Mouse (Mus musculus): ENCODE data around the gene Nr1h4. TPM values are rescaled to one million over a fixed set of nuclear protein-coding genes. Genes with fewer than 3 reads are reported as not detected.

Gene Nr1h4
- polyA plus RNA-seq, 1 experiment, result 0.05 TPM

DNA sequence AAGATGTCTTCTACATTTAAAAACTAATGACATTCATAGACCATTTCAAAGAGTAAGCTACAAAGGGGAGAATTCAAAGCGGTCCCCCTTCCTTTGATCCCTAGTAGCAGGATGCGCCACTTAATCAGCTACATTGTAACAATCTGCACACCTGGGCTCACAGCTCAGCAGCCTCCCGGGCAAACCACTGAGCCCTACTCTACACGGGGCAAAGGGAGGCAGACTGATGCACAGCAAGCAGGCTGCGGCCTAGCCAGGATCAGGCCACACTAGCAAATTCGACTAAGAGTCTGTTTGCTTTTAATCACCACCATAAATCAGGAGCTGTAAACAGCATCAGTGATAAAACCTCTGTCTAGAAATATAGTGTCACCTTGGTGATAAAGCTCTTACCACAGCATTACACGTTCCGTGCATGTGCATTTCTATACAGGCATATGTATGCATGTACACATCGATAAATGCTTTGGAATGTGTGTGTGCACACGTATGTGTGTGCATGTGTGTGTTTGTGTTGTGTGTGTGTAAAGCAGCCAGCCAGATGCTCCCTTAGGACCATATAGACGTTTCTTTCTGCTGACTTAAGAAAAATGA lies 108.5 kb downstream of the Nr1h4 start:
- H3K79me3 ChIP-seq (ENCODE audit: low read depth), result no peaks in the 10 kb centered on the region
- no peak for TF ChIP-seq MAX (IDR thresholded peaks at IDR 0.05)
- no peak for TF ChIP-seq USF1 (IDR thresholded peaks at IDR 0.05; ENCODE audit: low read depth)
- TF ChIP-seq CEBPB (IDR thresholded peaks at IDR 0.05; ENCODE audit: low read depth), result no peak
- no peak overlapping the region for H3ac ChIP-seq (ENCODE audit: control insufficient read depth, insufficient read length, low read depth)
- H3K4me3 ChIP-seq (ENCODE audit: insufficient read depth, poor library complexity, severe bottlenecking), result no peak overlapping the region
- peaks cover 73% of the 10 kb centered on the region for H3K36me3 ChIP-seq (ENCODE audit: control insufficient read depth, insufficient read depth)
- no peaks in the 10 kb centered on the region for H3K79me2 ChIP-seq (ENCODE audit: control insufficient read depth, insufficient read depth)
- no peaks in the 10 kb centered on the region for H3K27me3 ChIP-seq (ENCODE audit: control insufficient read depth, insufficient read depth, insufficient read length)

DNA sequence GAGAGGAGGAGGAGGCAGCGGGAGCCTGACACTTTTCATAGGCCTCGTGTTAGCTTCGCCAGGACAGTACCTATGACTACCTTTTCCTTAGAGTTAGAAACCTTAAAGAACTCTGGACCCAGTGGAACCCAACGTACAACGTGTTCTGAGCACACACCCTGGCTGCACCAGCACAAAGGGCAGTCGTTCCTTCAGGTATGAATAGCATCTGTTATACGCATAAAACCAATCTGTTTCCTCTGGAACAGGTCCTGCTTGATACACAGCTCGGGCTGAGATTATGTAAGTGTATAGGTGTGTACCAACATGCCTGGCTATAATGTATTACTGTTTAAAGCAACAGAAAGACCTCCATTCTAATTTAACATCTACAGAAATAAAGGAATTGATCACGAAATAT lies 109.2 kb downstream of the Nr1h4 start:
- Histone ChIP-seq H3K79me3 (ENCODE audit: low read depth) (no peaks in the 10 kb centered on the region), H3K36me3 (ENCODE audit: control insufficient read depth, insufficient read depth) (peaks cover 76% of the 10 kb centered on the region), H3K4me3 (ENCODE audit: insufficient read depth, poor library complexity, severe bottlenecking) (no peak overlapping the region), H3K79me2 (ENCODE audit: control insufficient read depth, insufficient read depth) (no peaks in the 10 kb centered on the region), H3K27me3 (ENCODE audit: control insufficient read depth, insufficient read depth, insufficient read length) (no peaks in the 10 kb centered on the region), H3ac (ENCODE audit: control insufficient read depth, insufficient read length, low read depth) (no peak overlapping the region)
- no peak for TF ChIP-seq CTCF (IDR thresholded peaks at IDR 0.05; ENCODE audit: control insufficient read depth, insufficient read depth, insufficient read length)
- TF ChIP-seq MYOD1 (IDR thresholded peaks at IDR 0.05; ENCODE audit: control insufficient read depth, insufficient read length, low read depth), result no peak
- TF ChIP-seq MYOG (IDR thresholded peaks at IDR 0.05; ENCODE audit: control insufficient read depth, extremely low read depth, insufficient read length), result no peak
- no peak for TF ChIP-seq USF1 (IDR thresholded peaks at IDR 0.05; ENCODE audit: low read depth)
- TF ChIP-seq MAX (IDR thresholded peaks at IDR 0.05), result no peak
- TF ChIP-seq FOSL1 (IDR thresholded peaks at IDR 0.05; ENCODE audit: insufficient read depth, low read length, poor library complexity, severe bottlenecking), result no peak
- TF ChIP-seq CEBPB (IDR thresholded peaks at IDR 0.05; ENCODE audit: low read depth), result no peak

DNA sequence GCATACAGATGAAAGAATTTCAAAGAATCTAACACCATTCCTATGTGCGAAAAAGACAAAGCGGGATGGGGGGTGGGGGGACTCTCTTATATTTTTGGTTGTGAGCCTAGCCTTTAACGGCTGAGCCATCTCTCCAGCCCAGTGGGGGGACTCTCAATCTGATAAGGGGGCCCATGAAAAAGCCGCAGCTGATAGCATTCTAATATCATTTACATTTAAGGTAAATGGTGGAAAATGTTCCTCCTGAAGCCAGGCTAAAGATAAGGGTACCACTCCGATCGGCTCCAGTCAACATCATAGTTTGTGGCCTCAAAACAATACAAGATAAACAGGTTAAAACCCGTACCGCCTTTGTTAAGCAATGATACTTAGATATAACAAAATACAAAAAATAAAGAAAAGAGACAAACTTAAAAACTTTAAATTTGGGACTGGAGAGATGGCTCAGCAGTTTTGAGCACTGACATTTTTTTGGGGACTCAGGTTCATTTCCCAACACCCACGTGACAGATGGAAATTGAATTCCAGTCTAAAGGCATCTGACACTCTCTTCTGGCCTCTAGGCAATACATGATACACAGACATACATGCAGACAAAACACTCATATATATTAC lies 110.1 kb downstream of the Nr1h4 start:
- TF ChIP-seq CTCF (IDR thresholded peaks at IDR 0.05; ENCODE audit: control insufficient read depth, insufficient read depth, insufficient read length), result no peak
- TF ChIP-seq USF1 (IDR thresholded peaks at IDR 0.05; ENCODE audit: low read depth), result no peak
- no peak for TF ChIP-seq MYOG (IDR thresholded peaks at IDR 0.05; ENCODE audit: control insufficient read depth, extremely low read depth, insufficient read length)
- TF ChIP-seq CEBPB (IDR thresholded peaks at IDR 0.05; ENCODE audit: low read depth), result no peak
- TF ChIP-seq MYOD1 (IDR thresholded peaks at IDR 0.05; ENCODE audit: control insufficient read depth, insufficient read length, low read depth), result no peak
- TF ChIP-seq FOSL1 (IDR thresholded peaks at IDR 0.05; ENCODE audit: insufficient read depth, low read length, poor library complexity, severe bottlenecking), result no peak
- no peak for TF ChIP-seq MAX (IDR thresholded peaks at IDR 0.05)
- Histone ChIP-seq H3K79me3 (ENCODE audit: low read depth) (no peaks in the 10 kb centered on the region), H3K79me2 (ENCODE audit: control insufficient read depth, insufficient read depth) (no peaks in the 10 kb centered on the region), H3K27me3 (ENCODE audit: control insufficient read depth, insufficient read depth, insufficient read length) (no peaks in the 10 kb centered on the region), H3ac (ENCODE audit: control insufficient read depth, insufficient read length, low read depth) (no peak overlapping the region), H3K4me3 (ENCODE audit: insufficient read depth, poor library complexity, severe bottlenecking) (no peak overlapping the region), H3K36me3 (ENCODE audit: control insufficient read depth, insufficient read depth) (peaks cover 75% of the 10 kb centered on the region)

DNA sequence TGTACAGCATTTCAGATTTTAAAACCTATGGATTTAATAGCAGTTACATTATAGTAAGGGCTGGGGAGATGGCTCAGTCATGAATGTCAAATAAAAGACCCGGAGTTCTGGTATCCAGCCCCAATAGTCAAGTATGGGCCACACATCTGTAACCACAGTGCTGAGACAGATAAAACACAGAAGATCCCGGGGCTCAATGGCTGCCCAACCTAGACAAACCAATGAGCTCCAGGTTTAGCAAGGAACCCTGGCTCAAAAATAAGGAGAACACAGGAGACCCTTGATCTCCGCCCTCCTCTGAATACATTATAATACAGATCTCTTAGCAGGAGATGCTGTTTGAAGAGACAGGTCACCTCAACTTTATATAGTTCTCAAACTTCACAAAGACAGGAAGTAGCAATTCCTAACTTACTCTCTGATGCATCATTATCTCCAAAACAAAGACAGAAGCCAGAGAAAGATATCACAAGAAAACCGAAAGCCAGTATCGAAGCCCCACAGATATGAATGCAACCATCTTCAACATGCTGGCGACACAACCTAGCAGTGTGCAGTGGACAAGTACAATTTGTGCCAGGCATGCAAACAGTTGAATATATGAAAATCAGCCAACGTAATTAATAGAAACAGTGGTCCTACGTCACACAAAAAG lies 110.8 kb downstream of the Nr1h4 start:
- H3K4me3 ChIP-seq (ENCODE audit: insufficient read depth, poor library complexity, severe bottlenecking), result no peak overlapping the region
- H3K27me3 ChIP-seq (ENCODE audit: control insufficient read depth, insufficient read depth, insufficient read length), result no peaks in the 10 kb centered on the region
- no peaks in the 10 kb centered on the region for H3K79me2 ChIP-seq (ENCODE audit: control insufficient read depth, insufficient read depth)
- peaks cover 75% of the 10 kb centered on the region for H3K36me3 ChIP-seq (ENCODE audit: control insufficient read depth, insufficient read depth)
- no peaks in the 10 kb centered on the region for H3K79me3 ChIP-seq (ENCODE audit: low read depth)
- no peak overlapping the region for H3ac ChIP-seq (ENCODE audit: control insufficient read depth, insufficient read length, low read depth)
- TF ChIP-seq CEBPB (IDR thresholded peaks at IDR 0.05; ENCODE audit: low read depth), result no peak
- no peak for TF ChIP-seq MAX (IDR thresholded peaks at IDR 0.05)
- no peak for TF ChIP-seq USF1 (IDR thresholded peaks at IDR 0.05; ENCODE audit: low read depth)
- no peak for TF ChIP-seq FOSL1 (IDR thresholded peaks at IDR 0.05; ENCODE audit: insufficient read depth, low read length, poor library complexity, severe bottlenecking)
- no peak for TF ChIP-seq CTCF (IDR thresholded peaks at IDR 0.05; ENCODE audit: control insufficient read depth, insufficient read depth, insufficient read length)
- no peak for TF ChIP-seq MYOG (IDR thresholded peaks at IDR 0.05; ENCODE audit: control insufficient read depth, extremely low read depth, insufficient read length)
- no peak for TF ChIP-seq MYOD1 (IDR thresholded peaks at IDR 0.05; ENCODE audit: control insufficient read depth, insufficient read length, low read depth)

DNA sequence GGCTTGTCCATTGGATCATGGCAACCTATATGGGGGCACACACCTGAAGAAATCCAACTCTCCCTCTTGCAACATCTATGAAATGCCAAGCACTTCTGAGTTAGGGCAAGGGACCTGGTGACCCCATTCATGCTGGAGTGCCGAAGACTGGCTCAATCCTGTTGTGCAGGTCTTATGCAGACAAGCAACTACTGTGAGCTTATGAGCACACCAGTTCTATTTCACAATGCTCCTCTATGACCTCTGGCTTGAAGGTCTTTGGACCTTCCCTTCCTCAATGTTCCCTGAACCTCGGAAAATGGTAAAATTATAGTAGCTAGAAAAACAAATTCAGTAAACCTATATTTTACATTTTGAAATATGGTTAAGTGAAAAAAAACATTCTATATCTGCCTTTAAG lies 115.4 kb downstream of the Nr1h4 start:
- Histone ChIP-seq H3ac (ENCODE audit: control insufficient read depth, insufficient read length, low read depth) (no peak overlapping the region), H3K4me3 (ENCODE audit: insufficient read depth, poor library complexity, severe bottlenecking) (no peak overlapping the region), H3K79me3 (ENCODE audit: low read depth) (no peaks in the 10 kb centered on the region), H3K36me3 (ENCODE audit: control insufficient read depth, insufficient read depth) (peaks cover 90% of the 10 kb centered on the region), H3K27me3 (ENCODE audit: control insufficient read depth, insufficient read depth, insufficient read length) (no peaks in the 10 kb centered on the region), H3K79me2 (ENCODE audit: control insufficient read depth, insufficient read depth) (no peaks in the 10 kb centered on the region)
- TF ChIP-seq MAX (IDR thresholded peaks at IDR 0.05) (no peak), USF1 (IDR thresholded peaks at IDR 0.05; ENCODE audit: low read depth) (no peak), CEBPB (IDR thresholded peaks at IDR 0.05; ENCODE audit: low read depth) (no peak), MYOD1 (IDR thresholded peaks at IDR 0.05; ENCODE audit: control insufficient read depth, insufficient read length, low read depth) (no peak), FOSL1 (IDR thresholded peaks at IDR 0.05; ENCODE audit: insufficient read depth, low read length, poor library complexity, severe bottlenecking) (no peak), MYOG (IDR thresholded peaks at IDR 0.05; ENCODE audit: control insufficient read depth, extremely low read depth, insufficient read length) (no peak), CTCF (IDR thresholded peaks at IDR 0.05; ENCODE audit: control insufficient read depth, insufficient read depth, insufficient read length) (no peak)

All from C2C12 (cell line).